Mouse (Mus musculus) CH12.LX (cell line): ENCODE measurements around the gene Vmn1r95. TPM values are rescaled to one million over a fixed set of nuclear protein-coding genes. Genes with fewer than 3 reads are reported as not detected.
"Not testable (repeated sequence)": the region's sequence is repeated elsewhere in the genome, so short reads cannot be mapped to it uniquely, and the experiment has no call there.

ENCODE experiments used
- DNase-seq: peaks from one replicate; pipeline ENCODE4 v3.0.0-alpha.2; 2013; ENCODE audit errors: extremely low read depth
- H3K27ac ChIP-seq: 2 replicates; pipeline ENCODE4 v1.5.1; 2012; ENCODE audit warnings: low read depth, mild to moderate bottlenecking, control low read depth, moderate library complexity; ENCODE audit not compliant: insufficient read depth
- H3K27me3 ChIP-seq: replicated peaks from 2 replicates; pipeline ENCODE3; 2012; ENCODE audit warnings: inconsistent platforms
- H3K36me3 ChIP-seq, 2 experiments: replicated peaks in 1 of 2; 2 replicates each; pipeline versions ENCODE3 to v1.6.1; 2012; ENCODE audit warnings: inconsistent platforms in 1 of 2, low read length in 1 of 2, mild to moderate bottlenecking in 1 of 2, mixed read lengths in 1 of 2, moderate library complexity in 1 of 2; ENCODE audit not compliant: control insufficient read depth in 1 of 2, insufficient read depth in 1 of 2
- H3K4me1 ChIP-seq, 2 experiments: 2 replicates each; pipeline ENCODE4 v1.6.1; 2012; ENCODE audit warnings: inconsistent platforms in 1 of 2, moderate library complexity in 1 of 2; ENCODE audit not compliant: insufficient read depth in 2 of 2, control insufficient read depth in 1 of 2
- H3K4me2 ChIP-seq: 2 replicates; pipeline ENCODE4 v1.6.1; 2012; ENCODE audit warnings: low read depth, mild to moderate bottlenecking, control low read depth; ENCODE audit not compliant: poor library complexity, insufficient read depth, severe bottlenecking
- H3K4me3 ChIP-seq, 3 experiments: fragments of 150-350 bp in 1 of 3; sonication (generic) in 1 of 3; replicated peaks in 1 of 3; 2 replicates each; pipeline versions ENCODE3 to v1.5.1; 2011 to 2012; ENCODE audit warnings: low read depth in 2 of 3, low read length in 2 of 3, mild to moderate bottlenecking in 2 of 3, moderate library complexity in 2 of 3, control low read depth in 1 of 3, improper control_type of control experiment in 1 of 3, inconsistent platforms in 1 of 3, mixed read lengths in 1 of 3; ENCODE audit not compliant: poor library complexity in 1 of 3
- H3K79me2 ChIP-seq: replicated peaks from 2 replicates; pipeline ENCODE4 v1.6.1; 2012; ENCODE audit warnings: mild to moderate bottlenecking, moderate library complexity; ENCODE audit not compliant: control insufficient read depth, poor library complexity, insufficient read depth, severe bottlenecking; ENCODE audit errors: extremely low read depth
- H3K9ac ChIP-seq: 2 replicates; pipeline ENCODE4 v1.6.1; 2012; ENCODE audit warnings: low read depth, mild to moderate bottlenecking, control low read depth, moderate library complexity; ENCODE audit not compliant: insufficient read depth
- H3K9me3 ChIP-seq: replicated peaks from 2 replicates; pipeline ENCODE3; 2012; ENCODE audit warnings: low read length, inconsistent platforms, mixed read lengths
- dilution Hi-C: fragments of 300-500 bp; cut with MboI; formaldehyde crosslinking; loops from 2 replicates; pipeline ENCODE4 v1.14.3; 2020; ENCODE audit warnings: low sequenced_read_pairs; ENCODE audit not compliant: extremely low pct_unique_long_range_greater_than_20kb, extremely low pct_ligation_motif_present
- in situ Hi-C: fragments of 300-500 bp; cut with MboI; formaldehyde crosslinking; loops from 3 replicates; pipeline ENCODE4 v1.14.3; 2019; ENCODE audit warnings: low sequenced_read_pairs, low pct_ligation_motif_present, low pct_unique_long_range_greater_than_20kb, mixed read lengths
- polyA plus RNA-seq: library from polyadenylated mRNA; unstranded; fragments of >175 nt; gene quantifications from 2 replicates; pipeline ENCODE4 v1.2.1, GENCODE M21; 2012; ENCODE audit warnings: low read depth; ENCODE audit not compliant: insufficient read length
- total RNA-seq, 2 experiments: library from RNA; depleted of rRNA; stranded (reverse); fragments of 300-350 nt in 1 of 2; fragments of >200 nt in 1 of 2; gene quantifications; 2 replicates each; pipeline ENCODE4 v1.2.3; 2012 to 2014

Vmn1r95 gene
- total RNA-seq (2012; rRNA removed): not detected in 2 replicates
- not detected in 2 replicates for total RNA-seq (2014; rRNA removed)
- polyA plus RNA-seq: not detected in 2 replicates

DNA sequence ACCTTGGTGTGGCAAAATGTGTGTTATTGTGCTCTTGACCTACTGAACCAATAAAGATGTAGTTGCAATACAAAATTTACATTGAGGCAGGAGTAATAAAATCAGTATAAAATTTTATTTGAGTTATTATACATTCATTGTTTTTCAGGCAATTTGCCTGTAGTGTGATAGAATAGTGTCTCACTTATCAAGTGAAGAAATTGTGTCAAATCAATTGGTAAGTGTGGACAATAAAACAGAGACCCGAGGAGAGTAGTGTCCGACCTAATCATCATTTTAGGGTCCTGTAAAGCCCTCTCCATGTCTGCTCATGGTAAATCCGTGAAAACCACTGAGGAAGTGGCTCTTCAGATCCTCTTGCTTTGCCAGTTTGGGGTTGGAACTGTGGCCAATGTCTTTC lies at the start of gene Vmn1r95:
Vmn1r95 (plus strand) TSS at position 301 of the 400 bp plus-strand sequence.
- H3K79me2 ChIP-seq, dilution Hi-C loops, H3K9me3 ChIP-seq, H3K4me3 ChIP-seq, H3K9ac ChIP-seq, H3K4me2 ChIP-seq, in situ Hi-C loops, DNase-seq, H3K4me1 ChIP-seq, H3K27ac ChIP-seq, H3K27me3 ChIP-seq, H3K36me3 ChIP-seq: not testable (repeated sequence)

GRCm38 (mm10) chr7:20168277-20168676 lies 25.2 kb upstream of the Vmn1r95 start, which contains the start of gene Vmn1r94:
Gene Vmn1r94 (minus strand): TSS chr7:20168377.
- H3K4me1 ChIP-seq, H3K27me3 ChIP-seq, DNase-seq, H3K4me3 ChIP-seq, H3K4me2 ChIP-seq, H3K9me3 ChIP-seq, in situ Hi-C loops, dilution Hi-C loops, H3K36me3 ChIP-seq, H3K79me2 ChIP-seq, H3K27ac ChIP-seq, H3K9ac ChIP-seq: not testable (repeated sequence)

GRCm38 (mm10) chr7:20205507-20205906 lies 12.0 kb downstream of the Vmn1r95 start, which contains the start of gene Gm6164:
Gene Gm6164 (minus strand): TSS chr7:20205607.
- H3K4me1 ChIP-seq, H3K27ac ChIP-seq, H3K27me3 ChIP-seq, H3K9ac ChIP-seq, H3K4me3 ChIP-seq, H3K4me2 ChIP-seq, H3K79me2 ChIP-seq, DNase-seq, H3K36me3 ChIP-seq, H3K9me3 ChIP-seq, in situ Hi-C loops, dilution Hi-C loops: not testable (repeated sequence)

DNA sequence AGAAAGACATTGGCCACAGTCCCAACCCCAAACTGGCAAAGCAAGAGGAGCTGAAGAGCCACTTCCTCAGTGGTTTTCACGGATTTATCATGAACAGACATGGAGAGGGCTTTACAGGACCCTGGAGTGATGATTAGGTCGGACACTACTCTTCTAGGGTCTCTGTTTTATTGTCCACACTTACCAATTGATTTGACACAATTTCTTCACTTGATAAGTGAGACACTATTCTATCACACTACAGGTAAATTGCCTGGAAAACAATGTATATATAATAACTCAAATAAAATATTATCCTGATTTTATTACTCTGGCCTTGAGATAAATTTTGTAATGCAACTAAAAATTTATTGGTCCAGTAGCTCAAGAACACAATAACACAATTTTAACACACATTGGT lies 40.2 kb downstream of the Vmn1r95 start, which contains the start of gene Gm4498:
Gm4498 (minus strand) TSS at position 101 of the 400 bp plus-strand sequence.
- in situ Hi-C loops, H3K9ac ChIP-seq, DNase-seq, H3K79me2 ChIP-seq, H3K4me2 ChIP-seq, H3K4me3 ChIP-seq, H3K4me1 ChIP-seq, H3K36me3 ChIP-seq, H3K27me3 ChIP-seq, H3K9me3 ChIP-seq, dilution Hi-C loops, H3K27ac ChIP-seq: not testable (repeated sequence)

Other genes starting within 250 kb of the Vmn1r95 start
- 0.08 TPM in 1 of 2 replicates, not detected in the other for gene Igsf23, start 243.0 kb upstream of the Vmn1r95 start, total RNA-seq (2012; rRNA removed)
- gene Igsf23, start 243.0 kb upstream of the Vmn1r95 start, total RNA-seq (2014; rRNA removed): not detected in 2 replicates
- gene Igsf23, start 243.0 kb upstream of the Vmn1r95 start, polyA plus RNA-seq: not detected in 2 replicates
- gene Ceacam20, start 228.3 kb upstream of the Vmn1r95 start, total RNA-seq (2012; rRNA removed): 1.8 and 1.9 TPM in 2 replicates
- 4.3 and 6.6 TPM in 2 replicates for gene Ceacam20, start 228.3 kb upstream of the Vmn1r95 start, total RNA-seq (2014; rRNA removed)
- gene Ceacam20, start 228.3 kb upstream of the Vmn1r95 start, polyA plus RNA-seq: 4.2 and 5.8 TPM in 2 replicates
- 0.21 and 0.34 TPM in 2 replicates for gene Nlrp9b, start 202.2 kb upstream of the Vmn1r95 start, total RNA-seq (2012; rRNA removed)
- gene Nlrp9b, start 202.2 kb upstream of the Vmn1r95 start, total RNA-seq (2014; rRNA removed): 1.4 TPM in 2 replicates
- gene Nlrp9b, start 202.2 kb upstream of the Vmn1r95 start, polyA plus RNA-seq: 1.4 and 2.3 TPM in 2 replicates
- not detected in 2 replicates for gene Vmn1r91, start 94.0 kb upstream of the Vmn1r95 start, total RNA-seq (2012; rRNA removed)
- gene Vmn1r91, start 94.0 kb upstream of the Vmn1r95 start, total RNA-seq (2014; rRNA removed): not detected in 2 replicates
- gene Vmn1r91, start 94.0 kb upstream of the Vmn1r95 start, polyA plus RNA-seq: not detected in 2 replicates
- gene Gm16442, start 71.1 kb upstream of the Vmn1r95 start, total RNA-seq (2012; rRNA removed): not detected in 2 replicates
- gene Gm16442, start 71.1 kb upstream of the Vmn1r95 start, total RNA-seq (2014; rRNA removed): not detected in 2 replicates
- gene Gm16442, start 71.1 kb upstream of the Vmn1r95 start, polyA plus RNA-seq: not detected in 2 replicates
- not detected in 2 replicates for gene Vmn1r93, start 54.6 kb upstream of the Vmn1r95 start, total RNA-seq (2012; rRNA removed)
- not detected in 2 replicates for gene Vmn1r93, start 54.6 kb upstream of the Vmn1r95 start, total RNA-seq (2014; rRNA removed)
- not detected in 2 replicates for gene Vmn1r93, start 54.6 kb upstream of the Vmn1r95 start, polyA plus RNA-seq
- gene Vmn1r94, start 25.3 kb upstream of the Vmn1r95 start, total RNA-seq (2012; rRNA removed): not detected in 2 replicates
- gene Vmn1r94, start 25.3 kb upstream of the Vmn1r95 start, total RNA-seq (2014; rRNA removed): not detected in 2 replicates
- gene Vmn1r94, start 25.3 kb upstream of the Vmn1r95 start, polyA plus RNA-seq: not detected in 2 replicates
- not detected in 2 replicates for gene Gm6164, start 11.9 kb downstream of the Vmn1r95 start, total RNA-seq (2012; rRNA removed)
- not detected in 2 replicates for gene Gm6164, start 11.9 kb downstream of the Vmn1r95 start, total RNA-seq (2014; rRNA removed)
- gene Gm6164, start 11.9 kb downstream of the Vmn1r95 start, polyA plus RNA-seq: not detected in 2 replicates
- gene Gm4498, start 40.1 kb downstream of the Vmn1r95 start, total RNA-seq (2012; rRNA removed): not detected in 2 replicates
- not detected in 2 replicates for gene Gm4498, start 40.1 kb downstream of the Vmn1r95 start, total RNA-seq (2014; rRNA removed)
- not detected in 2 replicates for gene Gm4498, start 40.1 kb downstream of the Vmn1r95 start, polyA plus RNA-seq
- gene Gm5890, start 69.1 kb downstream of the Vmn1r95 start, total RNA-seq (2012; rRNA removed): not detected in 2 replicates
- gene Gm5890, start 69.1 kb downstream of the Vmn1r95 start, total RNA-seq (2014; rRNA removed): not detected in 2 replicates
- gene Gm5890, start 69.1 kb downstream of the Vmn1r95 start, polyA plus RNA-seq: not detected in 2 replicates
- not detected in 2 replicates for gene Gm4133, start 140.4 kb downstream of the Vmn1r95 start, total RNA-seq (2012; rRNA removed)
- not detected in 2 replicates for gene Gm4133, start 140.4 kb downstream of the Vmn1r95 start, total RNA-seq (2014; rRNA removed)
- not detected in 2 replicates for gene Gm4133, start 140.4 kb downstream of the Vmn1r95 start, polyA plus RNA-seq
- gene Gm5728, start 181.7 kb downstream of the Vmn1r95 start, total RNA-seq (2012; rRNA removed): not detected in 2 replicates
- not detected in 2 replicates for gene Gm5728, start 181.7 kb downstream of the Vmn1r95 start, total RNA-seq (2014; rRNA removed)
- not detected in 2 replicates for gene Gm5728, start 181.7 kb downstream of the Vmn1r95 start, polyA plus RNA-seq
- not detected in 2 replicates for gene Vmn1r100, start 224.2 kb downstream of the Vmn1r95 start, total RNA-seq (2012; rRNA removed)
- gene Vmn1r100, start 224.2 kb downstream of the Vmn1r95 start, total RNA-seq (2014; rRNA removed): not detected in 2 replicates
- not detected in 2 replicates for gene Vmn1r100, start 224.2 kb downstream of the Vmn1r95 start, polyA plus RNA-seq
- gene Vmn1r101, start 248.9 kb downstream of the Vmn1r95 start, total RNA-seq (2012; rRNA removed): not detected in 2 replicates
- not detected in 2 replicates for gene Vmn1r101, start 248.9 kb downstream of the Vmn1r95 start, total RNA-seq (2014; rRNA removed)
- gene Vmn1r101, start 248.9 kb downstream of the Vmn1r95 start, polyA plus RNA-seq: not detected in 2 replicates